Mouse (Mus musculus) heart, embryonic 16.5 days (tissue): ENCODE measurements at regions not wholly inside any gene's neighbourhood (a gene's known extent, or its start where the extent isn't known, plus 50 kb on each side); places are given as distances from the start of the nearest gene placed in this dataset.

Experiments used
- ATAC-seq: fragments of 200-750 bp; cut with Nextera tagmentation; replicated peaks from 2 replicates; pipeline ENCODE4 v1.8.0; 2017; ENCODE audit warnings: moderate number of reproducible peaks; ENCODE audit not compliant: insufficient read depth, low FRiP score; ENCODE audit errors: extremely low read depth
- H3K27ac ChIP-seq: fragments of 300-500 bp; sonication (generic); 2 replicates; pipeline ENCODE4 v1.5.1; 2014; ENCODE audit warnings: mild to moderate bottlenecking, low read length, control low read depth, moderate library complexity
- H3K27me3 ChIP-seq: fragments of 300-500 bp; sonication (generic); 2 replicates; pipeline ENCODE4 v1.6.1; 2014; ENCODE audit warnings: low read length, mixed read lengths; ENCODE audit not compliant: control insufficient read depth, insufficient read depth
- H3K36me3 ChIP-seq: fragments of 300-500 bp; sonication (generic); 2 replicates; pipeline ENCODE4 v1.6.1; 2014; ENCODE audit not compliant: control insufficient read depth, insufficient read depth
- H3K4me1 ChIP-seq: fragments of 300-500 bp; sonication (generic); 2 replicates; pipeline ENCODE4 v1.6.1; 2014; ENCODE audit warnings: low read length, mixed read lengths; ENCODE audit not compliant: control insufficient read depth, insufficient read depth
- H3K4me2 ChIP-seq: fragments of 300-500 bp; sonication (generic); 2 replicates; pipeline ENCODE4 v1.6.1; 2014; ENCODE audit warnings: low read depth, mild to moderate bottlenecking, control low read depth, low read length
- H3K4me3 ChIP-seq: fragments of 300-500 bp; sonication (generic); 2 replicates; pipeline ENCODE4 v1.5.1; 2014; ENCODE audit warnings: mild to moderate bottlenecking, control low read depth, low read length
- H3K9ac ChIP-seq: fragments of 300-500 bp; sonication (generic); 2 replicates; pipeline ENCODE4 v1.6.1; 2014; ENCODE audit warnings: low read length, control low read depth
- H3K9me3 ChIP-seq: fragments of 300-500 bp; sonication (generic); replicated peaks from 2 replicates; pipeline ENCODE4 v1.6.1; 2016; ENCODE audit warnings: low read length; ENCODE audit not compliant: control insufficient read depth
- WGBS: fragments of 180-500 bp; shearing (Covaris S2); extraction: QIAGEN DNeasy Blood & Tissue Kit; methylation state at CpG from one replicate; pipeline ENCODE4 v1.1.7; 2014; 5-methylcytosine and 5-hydroxymethylcytosine counted together

DNA sequence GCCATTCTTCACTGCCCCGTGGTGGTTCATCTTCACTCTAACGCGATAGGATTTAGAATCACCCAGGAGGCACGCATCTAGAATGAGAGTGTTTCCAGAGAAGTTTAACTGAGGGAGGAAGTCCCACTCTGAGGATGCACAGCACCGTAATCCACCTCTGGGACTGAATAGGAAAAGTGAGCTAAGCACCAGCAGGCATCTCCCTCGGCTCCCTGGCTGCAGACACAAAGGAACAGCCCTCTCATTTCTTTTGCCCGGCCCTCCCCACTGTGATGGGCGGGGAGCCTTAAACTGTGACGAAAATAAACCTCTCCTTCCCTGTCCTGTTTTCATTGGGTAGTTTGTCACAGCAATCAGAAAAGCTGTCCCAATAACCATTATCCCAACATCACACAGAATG lies 194.1 kb upstream of the Jmjd1c start:
- H3K27me3 ChIP-seq = no peaks in the 10 kb centered on the region
- H3K27ac ChIP-seq = no peak overlapping the region
- peak overlapping the region; percentile 28 for H3K4me3 ChIP-seq
- no peaks in the 10 kb centered on the region for H3K36me3 ChIP-seq
- WGBS = 2% methylated on average over 9 of the region's 9 CpGs
- peak overlapping the region; percentile 10 for H3K9ac ChIP-seq
- ATAC-seq = 0 out of 2 replicates have a peak, but pooled peaks have one; percentile 14
- H3K4me1 ChIP-seq = peaks cover 11% of the 10 kb centered on the region
- peak overlapping the region; percentile 61 for H3K4me2 ChIP-seq
- no peaks in the 10 kb centered on the region for H3K9me3 ChIP-seq

GRCm38 (mm10) chr10:66904552-66905367 lies 191.2 kb upstream of the Jmjd1c start:
- ATAC-seq = no peak
- H3K9ac ChIP-seq = no peak overlapping the region
- H3K36me3 ChIP-seq = no peaks in the 10 kb centered on the region
- no peak overlapping the region for H3K4me2 ChIP-seq
- H3K27me3 ChIP-seq = no peaks in the 10 kb centered on the region
- peaks cover 19% of the 10 kb centered on the region for H3K4me1 ChIP-seq
- H3K4me3 ChIP-seq = no peak overlapping the region
- no peak overlapping the region for H3K27ac ChIP-seq
- no peaks in the 10 kb centered on the region for H3K9me3 ChIP-seq
- 66% methylated on average over 10 of the region's 10 CpGs for WGBS

- H3K27ac ChIP-seq = no peak overlapping the region
- no peaks in the 10 kb centered on the region for H3K36me3 ChIP-seq
- no peaks in the 10 kb centered on the region for H3K27me3 ChIP-seq
- H3K4me2 ChIP-seq = no peak overlapping the region
- no peaks in the 10 kb centered on the region for H3K9me3 ChIP-seq
- no peak overlapping the region for H3K9ac ChIP-seq
- WGBS = 44% methylated on average over 4 of the region's 4 CpGs
- H3K4me1 ChIP-seq = peaks cover 37% of the 10 kb centered on the region
- no peak overlapping the region for H3K4me3 ChIP-seq
- ATAC-seq = no peak
Observed at GRCm38 (mm10) chr10:66907842-66908241, 188.1 kb upstream of the Jmjd1c start.

DNA sequence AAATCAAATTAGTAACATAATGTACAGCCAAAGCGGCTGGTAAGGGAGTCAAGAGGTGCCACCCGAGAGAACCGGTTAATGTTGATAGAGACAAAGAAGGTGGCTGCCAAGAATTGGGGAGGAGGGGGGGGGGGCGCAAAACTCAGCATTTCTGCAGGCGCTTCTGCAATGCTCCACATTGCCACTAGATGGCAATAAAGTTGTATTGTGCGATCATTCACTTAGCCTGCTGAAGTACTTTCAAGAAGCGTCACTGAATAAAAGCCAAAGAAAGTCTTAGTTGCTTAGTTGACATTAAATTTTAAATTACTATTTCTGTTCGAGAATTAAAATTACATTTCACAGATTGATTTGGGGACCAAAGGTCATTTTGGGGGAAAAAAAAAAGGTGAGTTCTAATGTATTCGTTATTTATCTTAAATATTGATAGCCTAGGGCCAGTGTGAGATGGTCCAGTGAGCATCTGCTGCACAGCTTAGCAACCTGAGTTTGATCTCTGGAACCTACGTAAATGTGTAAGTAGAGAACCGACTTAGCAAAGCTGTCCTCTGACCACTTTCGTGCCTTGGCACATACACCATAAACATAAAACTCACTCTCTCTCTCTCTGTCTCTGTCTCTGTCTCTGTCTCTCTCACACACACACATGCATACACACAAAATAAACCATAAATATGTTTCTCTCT lies 186.6 kb upstream of the Jmjd1c start:
- Histone ChIP-seq H3K27ac (no peak overlapping the region), H3K27me3 (no peaks in the 10 kb centered on the region), H3K4me3 (no peak overlapping the region), H3K9ac (no peak overlapping the region), H3K36me3 (no peaks in the 10 kb centered on the region), H3K4me2 (no peak overlapping the region), H3K9me3 (no peaks in the 10 kb centered on the region), H3K4me1 (peaks cover 49% of the 10 kb centered on the region)
- ATAC-seq = no peak
- 15% methylated on average over 12 of the region's 12 CpGs for WGBS

- H3K4me1 ChIP-seq = peaks cover 53% of the 10 kb centered on the region
- no peak overlapping the region; the same call in 1 of the 2 replicates for H3K9ac ChIP-seq
- no peaks in the 10 kb centered on the region for H3K9me3 ChIP-seq
- peak; percentile 30 for ATAC-seq
- H3K4me3 ChIP-seq = peak overlapping the region; percentile 16
- 33% methylated on average over 17 of the region's 17 CpGs for WGBS
- H3K27ac ChIP-seq = peak overlapping the region; percentile 68; the same call in 1 of the 2 replicates
- no peaks in the 10 kb centered on the region for H3K36me3 ChIP-seq
- H3K27me3 ChIP-seq = no peaks in the 10 kb centered on the region
- H3K4me2 ChIP-seq = peak overlapping the region; percentile 47
Observed at GRCm38 (mm10) chr10:66909905-66910681, 185.8 kb upstream of the Jmjd1c start.

GRCm38 (mm10) chr10:66911261-66911911 lies 184.5 kb upstream of the Jmjd1c start:
- Histone ChIP-seq H3K4me3 (peak overlapping the region; percentile 7; the same call in 1 of the 2 replicates), H3K36me3 (no peaks in the 10 kb centered on the region), H3K27me3 (no peaks in the 10 kb centered on the region), H3K27ac (peak overlapping the region; percentile 68), H3K4me2 (peak overlapping the region; percentile 47; the same call in 1 of the 2 replicates), H3K9ac (peak overlapping the region; percentile 35), H3K4me1 (peaks cover 58% of the 10 kb centered on the region), H3K9me3 (no peaks in the 10 kb centered on the region)
- WGBS = 49% methylated on average over 10 of the region's 10 CpGs
- peak; percentile 28; the same call in 1 of the 2 replicates for ATAC-seq

GRCm38 (mm10) chr10:66912440-66912839 lies 183.5 kb upstream of the Jmjd1c start:
- H3K27ac ChIP-seq = no peak overlapping the region
- H3K27me3 ChIP-seq = no peaks in the 10 kb centered on the region
- H3K4me3 ChIP-seq = no peak overlapping the region
- H3K9me3 ChIP-seq = no peaks in the 10 kb centered on the region
- H3K36me3 ChIP-seq = no peaks in the 10 kb centered on the region
- WGBS = 84% methylated on average over 4 of the region's 4 CpGs
- no peak for ATAC-seq
- H3K4me2 ChIP-seq = no peak overlapping the region
- H3K4me1 ChIP-seq = peaks cover 52% of the 10 kb centered on the region
- no peak overlapping the region for H3K9ac ChIP-seq

DNA sequence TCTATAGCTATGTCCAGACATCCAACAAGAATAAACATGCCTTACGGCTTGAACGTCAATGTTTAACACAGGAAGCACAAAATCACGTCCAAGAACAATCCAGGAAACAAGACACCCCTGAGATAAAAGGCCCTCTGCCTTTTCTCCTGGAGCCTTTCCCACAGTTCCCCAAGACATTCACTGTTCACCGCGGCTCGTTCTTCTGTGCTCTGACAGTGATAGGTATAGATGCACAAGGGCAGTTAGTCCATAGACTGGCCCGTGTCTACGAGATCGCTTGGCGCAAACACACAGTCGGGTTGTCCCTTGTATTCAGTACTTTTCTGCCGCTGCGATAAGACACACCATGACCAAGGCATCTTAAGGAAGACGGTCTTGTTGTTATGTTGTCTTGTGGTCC lies 182.7 kb upstream of the Jmjd1c start:
- no peak overlapping the region for H3K4me3 ChIP-seq
- peak overlapping the region; percentile 55 for H3K27ac ChIP-seq
- 52% methylated on average over 14 of the region's 14 CpGs for WGBS

More for the DNA sequence above, 182.7 kb upstream of the Jmjd1c start:
- no peak overlapping the region; the same call in 1 of the 2 replicates for H3K9ac ChIP-seq
- no peaks in the 10 kb centered on the region; the same call in 1 of the 2 replicates for H3K9me3 ChIP-seq
- H3K36me3 ChIP-seq = no peaks in the 10 kb centered on the region
- no peak for ATAC-seq
- H3K4me1 ChIP-seq = peaks cover 52% of the 10 kb centered on the region
- H3K27me3 ChIP-seq = no peaks in the 10 kb centered on the region
- peak overlapping the region; percentile 42 for H3K4me2 ChIP-seq
